Mouse (Mus musculus) left cerebral cortex, adult 18-20 months (tissue): ENCODE results near the gene Nutf2-ps1. TPM values are rescaled to one million over a fixed set of nuclear protein-coding genes. Genes with fewer than 3 reads are reported as not detected.

Experiments used
- total RNA-seq, 2 experiments: library from RNA; stranded (reverse); gene quantifications; 2 replicates each; pipeline ENCODE4 v1.2.3; 2021

Gene Nutf2-ps1
- total RNA-seq, 2 experiments from 2014 or later, result 49.4 to 52.2 TPM

Other genes starting within 250 kb of the Nutf2-ps1 start
- not detected for gene Gm10197, start 217.3 kb downstream of the Nutf2-ps1 start, total RNA-seq
- 10 to 100 TPM; 36.8 to 39.2 TPM for gene Smndc1, start 198.5 kb downstream of the Nutf2-ps1 start, total RNA-seq
- gene Dusp5, start 60.0 kb downstream of the Nutf2-ps1 start, total RNA-seq, result 10 to 100 TPM; 20.1 to 22.5 TPM
- gene Smc3, start 11.3 kb upstream of the Nutf2-ps1 start, total RNA-seq, result 10 to 100 TPM; 37.2 to 38.2 TPM
- 1 to 10 TPM; 5.2 to 6.3 TPM for gene Rbm20, start 88.2 kb upstream of the Nutf2-ps1 start, total RNA-seq